ENCODE assay signal across 8 mouse cellular contexts in genomic region chr3:136836319-136837193, GRCm38 (mm10).
DNase-seq lines count a peak whose midpoint lies in the region; ATAC-seq and TF ChIP-seq lines count a peak whose summit lies in the region.
"Had no signal": no experiment of that assay in that cellular context is flagged by ENCODE, and none has a peak within 500 bp of the region (broad histone marks: within the 10 kb centered on the region; RNA-seq: fewer than 3 reads in every experiment).

No protein-coding gene starts in this region.

- H3K27me3 ChIP-seq in midbrain, embryonic 10.5 days (ENCODE audit: low read depth, poor library complexity, severe bottlenecking): no peaks in the 10 kb centered on the region
- no peaks in the 10 kb centered on the region for H3K27me3 ChIP-seq in midbrain, postnatal 0 days (ENCODE audit: insufficient read depth, low read length)
- H3K27me3 ChIP-seq in forebrain, embryonic 11.5 days (ENCODE audit: control insufficient read depth, insufficient read depth, low read length): no peaks in the 10 kb centered on the region
- H3K27me3 ChIP-seq in hindbrain, embryonic 15.5 days: no peaks in the 10 kb centered on the region
- no peaks in the 10 kb centered on the region for H3K27me3 ChIP-seq in small intestine, adult 2 months (ENCODE audit: control insufficient read depth, insufficient read depth, low read length)
- H3K27me3 ChIP-seq: limb, embryonic 12.5 days had no signal

- H3K4me2 ChIP-seq in midbrain, postnatal 0 days (ENCODE audit: low read depth, low read length, poor library complexity, severe bottlenecking): no peak overlapping the region
- H3K4me2 ChIP-seq in forebrain, embryonic 11.5 days (ENCODE audit: low read depth, low read length, severe bottlenecking): no peak overlapping the region
- H3K4me2 ChIP-seq in hindbrain, embryonic 15.5 days: no peak overlapping the region
- H3K4me2 ChIP-seq: limb, embryonic 12.5 days had no signal

- H3K4me1 ChIP-seq in midbrain, embryonic 10.5 days: peaks cover 70% of the 10 kb centered on the region
- peaks cover 27% of the 10 kb centered on the region for H3K4me1 ChIP-seq in midbrain, postnatal 0 days (ENCODE audit: insufficient read depth, low read length)
- peaks cover 17% of the 10 kb centered on the region for H3K4me1 ChIP-seq in forebrain, embryonic 11.5 days (replicated peaks; ENCODE audit: control insufficient read depth, insufficient read depth, low read length)
- peaks cover 39% of the 10 kb centered on the region for H3K4me1 ChIP-seq in hindbrain, embryonic 15.5 days (replicated peaks)
- H3K4me1 ChIP-seq in small intestine, adult 2 months (ENCODE audit: control insufficient read depth, insufficient read depth, insufficient read length, low read length): peaks cover 9% of the 10 kb centered on the region; the same call in 1 of the 2 replicates

- no peak for TF ChIP-seq CTCF in midbrain, postnatal 0 days (IDR thresholded peaks at IDR 0.05)
- TF ChIP-seq CTCF in small intestine, adult 2 months (IDR thresholded peaks at IDR 0.05; ENCODE audit: extremely low read depth, insufficient read length, insufficient replicate concordance, low read depth, low read length): no peak

- WGBS in midbrain, embryonic 10.5 days: 24% methylated on average over 17 of the region's 17 CpGs
- WGBS in midbrain, postnatal 0 days: 30% methylated on average over 17 of the region's 17 CpGs
- WGBS in forebrain, embryonic 11.5 days: 21% methylated on average over 17 of the region's 17 CpGs
- 62% methylated on average over 17 of the region's 17 CpGs for WGBS in hindbrain, embryonic 15.5 days
- WGBS in small intestine, adult 2 months: 27% methylated on average over 17 of the region's 17 CpGs

- no peak overlapping the region for H3K4me3 ChIP-seq in midbrain, embryonic 10.5 days
- no peak overlapping the region for H3K4me3 ChIP-seq in midbrain, postnatal 0 days (ENCODE audit: low read depth, low read length)
- H3K4me3 ChIP-seq in forebrain, embryonic 11.5 days (ENCODE audit: low read depth, low read length): no peak overlapping the region
- no peak overlapping the region for H3K4me3 ChIP-seq in hindbrain, embryonic 15.5 days
- H3K4me3 ChIP-seq in small intestine, adult 2 months (ENCODE audit: low read depth, low read length): no peak overlapping the region; the same call in 1 of the 2 replicates
- H3K4me3 ChIP-seq: limb, embryonic 12.5 days had no signal

- H3K27ac ChIP-seq in midbrain, embryonic 10.5 days (replicated peaks): peak overlapping the region; percentile 70
- H3K27ac ChIP-seq in midbrain, postnatal 0 days (ENCODE audit: low read depth, low read length): no peak overlapping the region
- H3K27ac ChIP-seq in forebrain, embryonic 11.5 days (ENCODE audit: low read depth, low read length): peak overlapping the region; percentile 20
- H3K27ac ChIP-seq in hindbrain, embryonic 15.5 days (replicated peaks): 0 out of 2 replicates have a peak overlapping the region, but pooled peaks have one; percentile 48
- H3K27ac ChIP-seq in small intestine, adult 2 months (ENCODE audit: insufficient read depth, low read depth, low read length): 0 out of 2 replicates have a peak overlapping the region, but pooled peaks have one; percentile 47
- H3K27ac ChIP-seq: limb, embryonic 12.5 days had no signal

- DNase-seq in midbrain, embryonic 10.5 days (ENCODE audit: low spot score): peak; percentile 45
- DNase-seq in midbrain, postnatal 0 days (ENCODE audit: low spot score): no peak
- peak; percentile 59 for DNase-seq in forebrain, embryonic 11.5 days (ENCODE audit: low spot score)
- no peak for DNase-seq in spleen, postnatal 14 days (ENCODE audit: low spot score in 2 of 2)
- no peak for DNase-seq in urinary bladder, postnatal 25 days (ENCODE audit: low spot score)

- no peaks in the 10 kb centered on the region for H3K36me3 ChIP-seq in midbrain, embryonic 10.5 days
- H3K36me3 ChIP-seq in midbrain, postnatal 0 days (ENCODE audit: insufficient read depth, low read length): no peaks in the 10 kb centered on the region
- H3K36me3 ChIP-seq in forebrain, embryonic 11.5 days (ENCODE audit: control insufficient read depth, insufficient read depth, low read length): no peaks in the 10 kb centered on the region
- H3K36me3 ChIP-seq in hindbrain, embryonic 15.5 days: no peaks in the 10 kb centered on the region
- no peaks in the 10 kb centered on the region for H3K36me3 ChIP-seq in small intestine, adult 2 months (ENCODE audit: control insufficient read depth, insufficient read depth, low read length)
- H3K36me3 ChIP-seq: limb, embryonic 12.5 days had no signal

- no peaks in the 10 kb centered on the region for H3K9me3 ChIP-seq in midbrain, embryonic 10.5 days (replicated peaks)
- no peaks in the 10 kb centered on the region for H3K9me3 ChIP-seq in midbrain, postnatal 0 days (ENCODE audit: low read length)
- no peaks in the 10 kb centered on the region for H3K9me3 ChIP-seq in forebrain, embryonic 11.5 days (ENCODE audit: control insufficient read depth, low read length)
- H3K9me3 ChIP-seq in hindbrain, embryonic 15.5 days: no peaks in the 10 kb centered on the region
- H3K9me3 ChIP-seq: limb, embryonic 12.5 days had no signal

- ATAC-seq in midbrain, postnatal 0 days (ENCODE audit: low FRiP score): no peak
- peak; percentile 36 for ATAC-seq in forebrain, embryonic 11.5 days (replicated peaks; ENCODE audit: low FRiP score)
- ATAC-seq in hindbrain, embryonic 15.5 days (ENCODE audit: low FRiP score, low read depth): no peak

- TF ChIP-seq POLR2A in small intestine, adult 2 months (IDR thresholded peaks at IDR 0.05; ENCODE audit: low read depth, low read length): no peak

- no peak overlapping the region for H3K9ac ChIP-seq in midbrain, postnatal 0 days (replicated peaks; ENCODE audit: low read length, poor library complexity, severe bottlenecking)
- no peak overlapping the region for H3K9ac ChIP-seq in forebrain, embryonic 11.5 days (ENCODE audit: low read length)
- no peak overlapping the region for H3K9ac ChIP-seq in hindbrain, embryonic 15.5 days
- H3K9ac ChIP-seq: limb, embryonic 12.5 days had no signal

Comparison
In these comparisons a context has a peak if more than half of its experiments do, and no peak if none do; other contexts are left out.
1. DNase-seq: peak in midbrain, embryonic 10.5 days (single experiment) and forebrain, embryonic 11.5 days (single experiment); none in midbrain, postnatal 0 days (single experiment), spleen, postnatal 14 days (0 of 2) and urinary bladder, postnatal 25 days (single experiment).